Mouse (Mus musculus): ENCODE measurements around the gene Hcfc2. TPM values are rescaled to one million over a fixed set of nuclear protein-coding genes. Genes with fewer than 3 reads are reported as not detected.

Hcfc2 gene
- polyA plus RNA-seq, 1 experiment from 2014 or later: 38.3 TPM

GRCm38 (mm10) chr10:82697305-82697898 lies 1.4 kb downstream of the Hcfc2 start:
- Histone ChIP-seq H3K36me3 (ENCODE audit: control insufficient read depth, insufficient read depth, low read length) (peaks cover 10% of the 10 kb centered on the region; the same call in 1 of the 2 replicates), H3K4me2 (ENCODE audit: low read length) (no peak overlapping the region), H3K9ac (ENCODE audit: low read length) (no peak overlapping the region), H3K27ac (ENCODE audit: low read depth, low read length) (no peak overlapping the region), H3K4me1 (ENCODE audit: control insufficient read depth, insufficient read depth, low read length) (peaks cover 13% of the 10 kb centered on the region), H3K9me3 (replicated peaks; ENCODE audit: control insufficient read depth, low read length) (no peaks in the 10 kb centered on the region), H3K27me3 (replicated peaks; ENCODE audit: control insufficient read depth, insufficient read depth, low read length) (no peaks in the 10 kb centered on the region), H3K4me3 (ENCODE audit: low read depth, low read length) (no peak overlapping the region)
- no peak for DNase-seq (ENCODE audit: low spot score)
- 90% methylated on average over 3 of the region's 3 CpGs for WGBS
- ATAC-seq: no peak

- under 1% methylated on average over 42 of the region's 42 CpGs for WGBS
- peak overlapping the region; percentile 94 for H3K4me3 ChIP-seq (ENCODE audit: low read depth, low read length)
- H3K4me2 ChIP-seq (ENCODE audit: low read length): peak overlapping the region; percentile 88
- peak overlapping the region; percentile 45 for H3K27ac ChIP-seq (ENCODE audit: low read depth, low read length)
- H3K9me3 ChIP-seq (replicated peaks; ENCODE audit: control insufficient read depth, low read length): no peaks in the 10 kb centered on the region
- ATAC-seq (peak; percentile 98), DNase-seq (ENCODE audit: low spot score) (peak; percentile 94)
- H3K4me1 ChIP-seq (ENCODE audit: control insufficient read depth, insufficient read depth, low read length): peaks cover 13% of the 10 kb centered on the region
- no peaks in the 10 kb centered on the region for H3K27me3 ChIP-seq (replicated peaks; ENCODE audit: control insufficient read depth, insufficient read depth, low read length)
- peaks cover 19% of the 10 kb centered on the region for H3K36me3 ChIP-seq (ENCODE audit: control insufficient read depth, insufficient read depth, low read length)
- H3K9ac ChIP-seq (ENCODE audit: low read length): peak overlapping the region; percentile 83
Measured at GRCm38 (mm10) chr10:82698712-82699261, 2.8 kb downstream of the Hcfc2 start.

- peak overlapping the region; percentile 83 for H3K9ac ChIP-seq (ENCODE audit: low read length)
- ATAC-seq (peak; percentile 79), DNase-seq (ENCODE audit: low spot score) (peak; percentile 31)
- H3K4me3 ChIP-seq (ENCODE audit: low read depth, low read length): peak overlapping the region; percentile 94
- WGBS: under 1% methylated on average over 53 of the region's 59 CpGs
- peak overlapping the region; percentile 88 for H3K4me2 ChIP-seq (ENCODE audit: low read length)
- no peaks in the 10 kb centered on the region for H3K27me3 ChIP-seq (replicated peaks; ENCODE audit: control insufficient read depth, insufficient read depth, low read length)
- H3K9me3 ChIP-seq (replicated peaks; ENCODE audit: control insufficient read depth, low read length): no peaks in the 10 kb centered on the region
- H3K27ac ChIP-seq (ENCODE audit: low read depth, low read length): peak overlapping the region; percentile 45; the same call in 1 of the 2 replicates
- H3K4me1 ChIP-seq (ENCODE audit: control insufficient read depth, insufficient read depth, low read length): peaks cover 13% of the 10 kb centered on the region
- H3K36me3 ChIP-seq (ENCODE audit: control insufficient read depth, insufficient read depth, low read length): peaks cover 23% of the 10 kb centered on the region
Measured at GRCm38 (mm10) chr10:82699296-82699941, 3.5 kb downstream of the Hcfc2 start.

GRCm38 (mm10) chr10:82741354-82741753 lies 45.4 kb downstream of the Hcfc2 start:
- no peak overlapping the region for H3K4me3 ChIP-seq (ENCODE audit: low read depth, low read length)
- no peak overlapping the region for H3K27ac ChIP-seq (ENCODE audit: low read depth, low read length)
- H3K9ac ChIP-seq (ENCODE audit: low read length): no peak overlapping the region
- no peak for ATAC-seq
- DNase-seq (ENCODE audit: low spot score): peak; percentile 42
- no peak overlapping the region for H3K4me2 ChIP-seq (ENCODE audit: low read length)
- peaks cover 49% of the 10 kb centered on the region for H3K36me3 ChIP-seq (ENCODE audit: control insufficient read depth, insufficient read depth, low read length)
- H3K9me3 ChIP-seq (replicated peaks; ENCODE audit: control insufficient read depth, low read length): no peaks in the 10 kb centered on the region
- H3K27me3 ChIP-seq (replicated peaks; ENCODE audit: control insufficient read depth, insufficient read depth, low read length): no peaks in the 10 kb centered on the region
- H3K4me1 ChIP-seq (ENCODE audit: control insufficient read depth, insufficient read depth, low read length): no peaks in the 10 kb centered on the region
- WGBS: 71% methylated on average over 8 of the region's 8 CpGs

- 85% methylated on average over 4 of the region's 4 CpGs for WGBS
Measured at GRCm38 (mm10) chr10:82741876-82742275, 45.9 kb downstream of the Hcfc2 start.

GRCm38 (mm10) chr10:82742578-82742977 lies 46.6 kb downstream of the Hcfc2 start:
- no peak overlapping the region for H3K27ac ChIP-seq (ENCODE audit: low read depth, low read length)
- H3K4me2 ChIP-seq (ENCODE audit: low read length): no peak overlapping the region
- 85% methylated on average over 1 of the region's 1 CpGs for WGBS
- peaks cover 58% of the 10 kb centered on the region for H3K36me3 ChIP-seq (ENCODE audit: control insufficient read depth, insufficient read depth, low read length)
- no peaks in the 10 kb centered on the region for H3K9me3 ChIP-seq (replicated peaks; ENCODE audit: control insufficient read depth, low read length)
- no peak for ATAC-seq
- no peaks in the 10 kb centered on the region for H3K4me1 ChIP-seq (ENCODE audit: control insufficient read depth, insufficient read depth, low read length)
- no peak for DNase-seq (ENCODE audit: low spot score)
- H3K27me3 ChIP-seq (replicated peaks; ENCODE audit: control insufficient read depth, insufficient read depth, low read length): no peaks in the 10 kb centered on the region
- H3K9ac ChIP-seq (ENCODE audit: low read length): no peak overlapping the region
- H3K4me3 ChIP-seq (ENCODE audit: low read depth, low read length): no peak overlapping the region

More at GRCm38 (mm10) chr10:82741876-82742275, 45.9 kb downstream of the Hcfc2 start:
- ATAC-seq (no peak), DNase-seq (ENCODE audit: low spot score) (no peak)
- no peak overlapping the region for H3K27ac ChIP-seq (ENCODE audit: low read depth, low read length)
- H3K9ac ChIP-seq (ENCODE audit: low read length): no peak overlapping the region
- no peaks in the 10 kb centered on the region for H3K4me1 ChIP-seq (ENCODE audit: control insufficient read depth, insufficient read depth, low read length)
- H3K9me3 ChIP-seq (replicated peaks; ENCODE audit: control insufficient read depth, low read length): no peaks in the 10 kb centered on the region
- H3K4me2 ChIP-seq (ENCODE audit: low read length): no peak overlapping the region
- no peaks in the 10 kb centered on the region for H3K27me3 ChIP-seq (replicated peaks; ENCODE audit: control insufficient read depth, insufficient read depth, low read length)
- H3K4me3 ChIP-seq (ENCODE audit: low read depth, low read length): no peak overlapping the region
- peaks cover 54% of the 10 kb centered on the region for H3K36me3 ChIP-seq (ENCODE audit: control insufficient read depth, insufficient read depth, low read length)

GRCm38 (mm10) chr10:82744296-82744695 lies 48.3 kb downstream of the Hcfc2 start:
- Histone ChIP-seq H3K4me2 (ENCODE audit: low read length) (no peak overlapping the region), H3K36me3 (ENCODE audit: control insufficient read depth, insufficient read depth, low read length) (peaks cover 63% of the 10 kb centered on the region), H3K4me1 (ENCODE audit: control insufficient read depth, insufficient read depth, low read length) (no peaks in the 10 kb centered on the region), H3K9me3 (replicated peaks; ENCODE audit: control insufficient read depth, low read length) (no peaks in the 10 kb centered on the region), H3K4me3 (ENCODE audit: low read depth, low read length) (no peak overlapping the region), H3K9ac (ENCODE audit: low read length) (no peak overlapping the region), H3K27ac (ENCODE audit: low read depth, low read length) (no peak overlapping the region), H3K27me3 (replicated peaks; ENCODE audit: control insufficient read depth, insufficient read depth, low read length) (no peaks in the 10 kb centered on the region)
- 89% methylated on average over 6 of the region's 6 CpGs for WGBS
- no peak for ATAC-seq
- DNase-seq (ENCODE audit: low spot score): no peak

DNA sequence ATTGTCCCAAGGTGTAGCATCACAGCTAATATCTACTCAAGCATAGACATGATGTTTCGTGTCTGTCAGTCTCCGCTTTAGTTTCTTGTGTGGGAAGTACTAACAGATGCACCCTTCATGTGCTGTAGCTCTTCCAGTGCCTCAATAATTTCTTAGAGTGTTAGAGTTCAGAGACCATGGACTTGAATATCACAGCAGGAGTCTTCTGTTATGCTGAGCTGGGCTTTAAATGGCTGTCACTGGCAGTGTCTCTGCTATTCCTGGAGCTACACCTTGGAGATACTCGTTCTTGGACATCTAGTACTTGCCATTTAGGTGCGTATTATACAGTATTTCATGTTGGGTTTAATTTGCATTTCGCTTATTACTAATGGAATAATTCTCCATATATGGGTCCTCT lies 49.3 kb downstream of the Hcfc2 start:
- ATAC-seq: no peak
- WGBS: 88% methylated on average over 5 of the region's 5 CpGs
- peaks cover 61% of the 10 kb centered on the region for H3K36me3 ChIP-seq (ENCODE audit: control insufficient read depth, insufficient read depth, low read length)

More for the DNA sequence above, 49.3 kb downstream of the Hcfc2 start:
- no peak overlapping the region for H3K4me3 ChIP-seq (ENCODE audit: low read depth, low read length)
- H3K4me1 ChIP-seq (ENCODE audit: control insufficient read depth, insufficient read depth, low read length): no peaks in the 10 kb centered on the region
- no peak overlapping the region for H3K27ac ChIP-seq (ENCODE audit: low read depth, low read length)
- no peak for DNase-seq (ENCODE audit: low spot score)
- no peaks in the 10 kb centered on the region for H3K9me3 ChIP-seq (replicated peaks; ENCODE audit: control insufficient read depth, low read length)
- H3K9ac ChIP-seq (ENCODE audit: low read length): no peak overlapping the region
- no peaks in the 10 kb centered on the region for H3K27me3 ChIP-seq (replicated peaks; ENCODE audit: control insufficient read depth, insufficient read depth, low read length)
- no peak overlapping the region for H3K4me2 ChIP-seq (ENCODE audit: low read length)
